Mouse (Mus musculus) kidney, embryonic 15.5 days (tissue): ENCODE data around the gene C2cd4c. TPM values are rescaled to one million over a fixed set of nuclear protein-coding genes. Genes with fewer than 3 reads are reported as not detected.
A peak's percentile ranks its signal among the peaks of the same experiment; 100 is the strongest.

Experiments used
- ATAC-seq: fragments of 200-750 bp; cut with Nextera tagmentation; replicated peaks from 2 replicates; pipeline ENCODE4 v1.8.0; 2017; ENCODE audit warnings: moderate TSS enrichment; ENCODE audit not compliant: low FRiP score
- H3K27ac ChIP-seq: fragments of 300-500 bp; sonication (generic); 2 replicates; pipeline ENCODE4 v1.5.1; 2015; ENCODE audit warnings: mild to moderate bottlenecking, inconsistent platforms
- H3K27me3 ChIP-seq: fragments of 300-500 bp; sonication (generic); 2 replicates; pipeline ENCODE4 v1.6.1; 2015; ENCODE audit warnings: inconsistent platforms
- H3K36me3 ChIP-seq: fragments of 300-500 bp; sonication (generic); 2 replicates; pipeline ENCODE4 v1.6.1; 2015; ENCODE audit warnings: inconsistent platforms
- H3K4me1 ChIP-seq: fragments of 300-500 bp; sonication (generic); 2 replicates; pipeline ENCODE4 v1.6.1; 2015; ENCODE audit warnings: inconsistent platforms
- H3K4me2 ChIP-seq: fragments of 300-500 bp; sonication (generic); 2 replicates; pipeline ENCODE4 v1.6.1; 2015; ENCODE audit warnings: moderate library complexity, mild to moderate bottlenecking, inconsistent platforms
- H3K4me3 ChIP-seq: fragments of 300-500 bp; sonication (generic); replicated peaks from 2 replicates; pipeline ENCODE4 v1.5.1; 2015; ENCODE audit warnings: mild to moderate bottlenecking, inconsistent platforms
- H3K9ac ChIP-seq: fragments of 300-500 bp; sonication (generic); 2 replicates; pipeline ENCODE4 v1.6.1; 2015; ENCODE audit warnings: mild to moderate bottlenecking, inconsistent platforms
- H3K9me3 ChIP-seq: fragments of 300-500 bp; sonication (generic); replicated peaks from 2 replicates; pipeline ENCODE4 v1.6.1; 2016; ENCODE audit warnings: inconsistent platforms
- WGBS: fragments of 180-500 bp; shearing (Covaris S2); methylation state at CpG from one replicate; pipeline ENCODE4 v1.1.7; 2015; ENCODE audit warnings: mixed read lengths; 5-methylcytosine and 5-hydroxymethylcytosine counted together
- polyA plus RNA-seq: library from polyadenylated mRNA; unstranded; fragments of >200 nt; fragmentation: Nextera tagmentation; extraction: Ambion mirVana; gene quantifications from 2 replicates; pipeline ENCODE4 v1.2.1, GENCODE M21; 2015

Gene C2cd4c
- polyA plus RNA-seq, 1 experiment from 2014 or later, result not detected

GRCm38 (mm10) chr10:79607892-79608291 lies 5.9 kb downstream of the C2cd4c start:
- peaks cover 16% of the 10 kb centered on the region for H3K4me1 ChIP-seq
- H3K9me3 ChIP-seq, result no peaks in the 10 kb centered on the region
- no peak overlapping the region for H3K9ac ChIP-seq
- WGBS, result 34% methylated on average over 2 of the region's 2 CpGs
- peaks cover 21% of the 10 kb centered on the region for H3K27me3 ChIP-seq
- H3K36me3 ChIP-seq, result no peaks in the 10 kb centered on the region
- no peak overlapping the region for H3K4me3 ChIP-seq
- no peak overlapping the region for H3K4me2 ChIP-seq
- no peak for ATAC-seq
- no peak overlapping the region for H3K27ac ChIP-seq

- Histone ChIP-seq H3K9ac (no peak overlapping the region), H3K4me3 (no peak overlapping the region), H3K4me2 (no peak overlapping the region), H3K36me3 (no peaks in the 10 kb centered on the region), H3K27ac (no peak overlapping the region), H3K9me3 (no peaks in the 10 kb centered on the region), H3K4me1 (peaks cover 3% of the 10 kb centered on the region), H3K27me3 (peaks cover 8% of the 10 kb centered on the region)
- WGBS, result 75% methylated on average over 4 of the region's 4 CpGs
- no peak for ATAC-seq
These were observed 7.3 kb downstream of the C2cd4c start for GRCm38 (mm10) chr10:79606537-79606936.

- no peak overlapping the region for H3K9ac ChIP-seq
- H3K36me3 ChIP-seq, result no peaks in the 10 kb centered on the region
- 69% methylated on average over 4 of the region's 4 CpGs for WGBS
- H3K9me3 ChIP-seq, result no peaks in the 10 kb centered on the region
- H3K4me1 ChIP-seq, result no peaks in the 10 kb centered on the region
- no peak for ATAC-seq
- peaks cover 20% of the 10 kb centered on the region for H3K27me3 ChIP-seq
- H3K4me3 ChIP-seq, result no peak overlapping the region
- H3K4me2 ChIP-seq, result no peak overlapping the region
- H3K27ac ChIP-seq, result no peak overlapping the region
These were observed 15.9 kb downstream of the C2cd4c start for GRCm38 (mm10) chr10:79597936-79598230.

GRCm38 (mm10) chr10:79597051-79597935 lies 16.5 kb downstream of the C2cd4c start:
- Histone ChIP-seq H3K4me2 (no peak overlapping the region), H3K27ac (no peak overlapping the region), H3K27me3 (peaks cover 20% of the 10 kb centered on the region), H3K4me3 (no peak overlapping the region), H3K36me3 (no peaks in the 10 kb centered on the region), H3K4me1 (no peaks in the 10 kb centered on the region), H3K9me3 (no peaks in the 10 kb centered on the region), H3K9ac (no peak overlapping the region)
- no peak for ATAC-seq
- WGBS, result 52% methylated on average over 13 of the region's 13 CpGs

- Histone ChIP-seq H3K4me3 (no peak overlapping the region), H3K4me2 (no peak overlapping the region), H3K36me3 (no peaks in the 10 kb centered on the region), H3K9ac (no peak overlapping the region), H3K4me1 (no peaks in the 10 kb centered on the region), H3K27me3 (peaks cover 20% of the 10 kb centered on the region), H3K27ac (no peak overlapping the region), H3K9me3 (no peaks in the 10 kb centered on the region)
- 57% methylated on average over 8 of the region's 8 CpGs for WGBS
- ATAC-seq, result no peak
These were observed 18.3 kb downstream of the C2cd4c start for GRCm38 (mm10) chr10:79595590-79595929.

GRCm38 (mm10) chr10:79594872-79595589 lies 18.8 kb downstream of the C2cd4c start:
- Histone ChIP-seq H3K27ac (no peak overlapping the region), H3K4me2 (no peak overlapping the region)
- 14% methylated on average over 17 of the region's 17 CpGs for WGBS

GRCm38 (mm10) chr10:79594111-79594510 lies 19.7 kb downstream of the C2cd4c start:
- no peaks in the 10 kb centered on the region for H3K4me1 ChIP-seq

More at GRCm38 (mm10) chr10:79594872-79595589, 18.8 kb downstream of the C2cd4c start:
- peak; percentile 90 for ATAC-seq
- H3K9me3 ChIP-seq, result no peaks in the 10 kb centered on the region
- H3K4me1 ChIP-seq, result no peaks in the 10 kb centered on the region
- H3K4me3 ChIP-seq, result no peak overlapping the region
- no peak overlapping the region for H3K9ac ChIP-seq
- H3K36me3 ChIP-seq, result no peaks in the 10 kb centered on the region
- peaks cover 20% of the 10 kb centered on the region for H3K27me3 ChIP-seq

GRCm38 (mm10) chr10:79590702-79591101 lies 23.1 kb downstream of the C2cd4c start:
- H3K9me3 ChIP-seq, result no peaks in the 10 kb centered on the region
- no peak overlapping the region for H3K9ac ChIP-seq
- no peaks in the 10 kb centered on the region for H3K36me3 ChIP-seq
- no peak overlapping the region for H3K4me2 ChIP-seq
- no peak overlapping the region for H3K4me3 ChIP-seq
- no peaks in the 10 kb centered on the region for H3K4me1 ChIP-seq
- ATAC-seq, result no peak
- WGBS, result 100% methylated on average over 1 of the region's 1 CpGs
- H3K27me3 ChIP-seq, result peaks cover 15% of the 10 kb centered on the region
- H3K27ac ChIP-seq, result no peak overlapping the region

More at GRCm38 (mm10) chr10:79594111-79594510, 19.7 kb downstream of the C2cd4c start:
- no peak overlapping the region for H3K4me3 ChIP-seq
- H3K27ac ChIP-seq, result no peak overlapping the region
- H3K27me3 ChIP-seq, result peaks cover 20% of the 10 kb centered on the region
- no peaks in the 10 kb centered on the region for H3K36me3 ChIP-seq
- ATAC-seq, result no peak
- H3K9ac ChIP-seq, result no peak overlapping the region
- H3K4me2 ChIP-seq, result no peak overlapping the region
- no peaks in the 10 kb centered on the region for H3K9me3 ChIP-seq
- 53% methylated on average over 6 of the region's 6 CpGs for WGBS

- Histone ChIP-seq H3K4me3 (no peak overlapping the region), H3K27ac (no peak overlapping the region), H3K36me3 (no peaks in the 10 kb centered on the region), H3K9ac (no peak overlapping the region), H3K27me3 (no peaks in the 10 kb centered on the region), H3K4me1 (no peaks in the 10 kb centered on the region), H3K4me2 (no peak overlapping the region), H3K9me3 (no peaks in the 10 kb centered on the region)
- WGBS, result 59% methylated on average over 4 of the region's 4 CpGs
- no peak for ATAC-seq
These were observed 26.1 kb downstream of the C2cd4c start for GRCm38 (mm10) chr10:79587752-79588126.

- Histone ChIP-seq H3K9me3 (no peaks in the 10 kb centered on the region), H3K4me3 (no peak within 1 kb of the TSS), H3K27ac (no peak within 1 kb of the TSS), H3K4me2 (no peak within 1 kb of the TSS), H3K4me1 (no peaks in the 10 kb centered on the region), H3K9ac (no peak within 1 kb of the TSS), H3K36me3 (no peaks in the 10 kb centered on the region), H3K27me3 (no peaks in the 10 kb centered on the region)
- 79% methylated on average over 5 of the region's 5 CpGs for WGBS
- no peak for ATAC-seq
These were observed 26.6 kb downstream of the C2cd4c start, which contains the start of gene Theg for GRCm38 (mm10) chr10:79587061-79587751. TSS of gene Theg (minus strand) at chr10:79587331.

- 66% methylated on average over 8 of the region's 8 CpGs for WGBS
- H3K9ac ChIP-seq, result no peak overlapping the region
These were observed 27.6 kb downstream of the C2cd4c start for GRCm38 (mm10) chr10:79586243-79586642.

GRCm38 (mm10) chr10:79585723-79586122 lies 28.1 kb downstream of the C2cd4c start:
- H3K36me3 ChIP-seq, result no peaks in the 10 kb centered on the region
- H3K4me2 ChIP-seq, result no peak overlapping the region
- H3K4me3 ChIP-seq, result no peak overlapping the region
- no peak for ATAC-seq
- no peaks in the 10 kb centered on the region for H3K4me1 ChIP-seq
- no peak overlapping the region for H3K27ac ChIP-seq
- no peaks in the 10 kb centered on the region for H3K27me3 ChIP-seq
- H3K9ac ChIP-seq, result no peak overlapping the region
- WGBS, result 96% methylated on average over 5 of the region's 5 CpGs
- H3K9me3 ChIP-seq, result no peaks in the 10 kb centered on the region

More at GRCm38 (mm10) chr10:79586243-79586642, 27.6 kb downstream of the C2cd4c start:
- Histone ChIP-seq H3K4me3 (no peak overlapping the region), H3K4me1 (no peaks in the 10 kb centered on the region), H3K9me3 (no peaks in the 10 kb centered on the region), H3K27ac (no peak overlapping the region), H3K4me2 (no peak overlapping the region), H3K27me3 (no peaks in the 10 kb centered on the region), H3K36me3 (no peaks in the 10 kb centered on the region)
- no peak for ATAC-seq
